Mouse (Mus musculus) brain, embryonic 14.5 days (tissue): ENCODE results near the gene Smarcd2. TPM values are rescaled to one million over a fixed set of nuclear protein-coding genes. Genes with fewer than 3 reads are reported as not detected.
A peak's percentile ranks its signal among the peaks of the same experiment; 100 is the strongest.
"Not testable (repeated sequence)": the region's sequence is repeated elsewhere in the genome, so short reads cannot be mapped to it uniquely, and the experiment has no call there.

Experiments
- DNase-seq: peaks from one replicate; pipeline ENCODE4 v3.0.0-alpha.2; 2011; ENCODE audit warnings: low read depth
- CTCF ChIP-seq: fragments of 200-500 bp; IDR thresholded peaks from 2 replicates; pipeline ENCODE4 v1.5.1; 2012; ENCODE audit warnings: inconsistent platforms, mild to moderate bottlenecking, moderate library complexity, borderline replicate concordance; ENCODE audit not compliant: insufficient read depth, insufficient read length; ENCODE audit errors: extremely low read depth
- POLR2A ChIP-seq: fragments of 200-500 bp; IDR thresholded peaks from 2 replicates; pipeline ENCODE4 v1.6.1; 2012; ENCODE audit warnings: mild to moderate bottlenecking, inconsistent platforms, borderline replicate concordance; ENCODE audit not compliant: poor library complexity, insufficient read depth, insufficient read length, severe bottlenecking; ENCODE audit errors: extremely low read depth
- polyA plus RNA-seq: library from polyadenylated mRNA; depleted of rRNA; stranded (reverse); fragments of >200 nt; gene quantifications from 2 replicates; pipeline ENCODE4 v1.2.3, GENCODE M21; 2012

The Smarcd2 gene
- polyA plus RNA-seq, 1 experiment, result 37.3 TPM

DNA sequence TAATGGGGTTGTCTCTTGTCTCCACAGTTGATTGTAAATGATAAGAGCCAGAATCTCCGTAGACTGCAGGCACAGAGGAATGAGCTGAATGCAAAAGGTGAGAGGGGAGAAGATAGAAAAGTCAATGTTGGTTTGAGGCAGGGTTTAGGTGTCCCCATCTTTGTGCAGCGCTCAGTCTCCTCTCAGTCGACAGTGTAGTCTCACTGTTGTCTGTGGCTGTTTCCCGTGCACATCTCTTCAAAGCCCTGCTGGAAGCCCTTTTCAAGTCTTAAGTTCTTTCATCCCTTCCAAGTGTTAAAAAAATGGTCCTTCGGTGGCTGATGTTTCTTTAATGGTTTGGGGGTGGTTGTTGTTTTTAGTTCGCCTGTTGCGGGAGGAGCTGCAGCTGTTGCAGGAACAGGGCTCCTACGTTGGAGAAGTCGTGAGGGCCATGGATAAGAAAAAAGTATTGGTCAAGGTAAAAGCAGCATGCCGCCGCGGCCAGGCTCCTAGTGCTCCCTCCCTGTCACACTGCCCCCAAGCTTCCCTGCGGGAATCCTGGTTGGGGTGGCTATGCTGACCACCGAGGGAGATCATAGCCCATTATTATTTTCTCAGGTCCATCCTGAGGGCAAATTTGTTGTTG, 11.8 kb downstream of the Smarcd2 start:
- no peak for DNase-seq
- TF ChIP-seq POLR2A (no peak), CTCF (no peak)

DNA sequence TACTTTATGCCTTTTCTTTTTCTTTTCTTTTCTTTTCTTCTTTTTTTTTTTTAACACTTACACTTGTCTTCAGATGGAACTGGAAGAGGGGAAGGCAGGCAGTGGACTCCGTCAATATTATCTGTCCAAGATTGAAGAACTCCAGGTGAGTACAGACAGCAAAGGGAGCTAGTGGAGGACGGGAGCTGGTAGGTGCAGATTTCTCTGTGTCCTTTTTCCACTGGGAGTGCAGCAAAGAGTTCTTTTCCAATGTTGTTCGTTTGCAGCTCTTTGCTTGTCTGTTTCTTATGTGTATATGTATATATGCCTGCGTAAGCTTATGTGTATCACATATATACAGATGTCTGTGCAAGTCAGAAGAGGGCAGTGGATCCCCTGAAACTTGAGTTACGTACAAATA, 16.0 kb downstream of the Smarcd2 start:
- TF ChIP-seq POLR2A (no peak), CTCF (no peak)
- DNase-seq, result no peak

DNA sequence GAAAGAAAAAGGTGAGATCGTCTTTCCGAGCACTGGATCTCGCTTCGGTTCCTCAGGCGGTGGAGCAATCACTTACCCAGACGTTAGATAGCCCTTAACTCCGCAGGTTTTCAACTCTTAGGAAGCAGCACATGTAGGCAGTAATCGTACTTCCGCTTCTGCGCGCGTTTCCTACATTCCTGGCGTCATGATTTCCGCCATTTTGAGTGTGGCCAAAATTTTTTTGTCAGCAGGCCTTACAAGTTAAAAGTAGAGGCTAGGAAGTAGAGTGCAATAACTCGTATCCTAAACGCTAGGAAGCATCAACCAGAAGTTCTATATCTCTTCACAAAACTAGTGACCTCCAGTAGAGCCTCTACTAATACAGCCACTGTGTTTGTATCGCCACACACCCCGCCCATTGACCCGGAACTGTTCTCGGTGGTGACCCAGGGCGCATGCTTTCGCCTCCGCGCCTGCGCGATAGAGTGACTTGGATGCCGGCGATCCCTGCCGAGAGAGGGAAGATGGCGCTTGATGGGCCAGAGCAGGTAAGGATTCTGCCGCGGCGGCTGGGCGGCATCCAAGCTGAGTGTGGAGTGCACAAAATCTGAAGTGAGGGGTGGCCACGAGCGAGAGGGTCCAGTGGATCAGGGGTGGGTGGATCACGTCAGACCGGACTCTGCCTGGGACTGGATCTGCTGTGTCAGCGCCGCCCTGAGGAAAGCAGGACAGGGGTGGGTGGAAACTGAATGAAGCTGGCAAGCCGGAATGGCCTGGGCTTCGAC, 16.9 kb downstream of the Smarcd2 start, which contains the start of the genes Ftsj3 and Psmc5:
TSS of gene Ftsj3 (minus strand) at position 395 of the 767 bp plus-strand sequence.
TSS of gene Psmc5 (plus strand) at position 470 of the 767 bp plus-strand sequence.
- TF ChIP-seq CTCF (no peak), POLR2A (peak; percentile 47; the same call in 1 of the 2 replicates)
- peak; percentile 98 for DNase-seq

DNA sequence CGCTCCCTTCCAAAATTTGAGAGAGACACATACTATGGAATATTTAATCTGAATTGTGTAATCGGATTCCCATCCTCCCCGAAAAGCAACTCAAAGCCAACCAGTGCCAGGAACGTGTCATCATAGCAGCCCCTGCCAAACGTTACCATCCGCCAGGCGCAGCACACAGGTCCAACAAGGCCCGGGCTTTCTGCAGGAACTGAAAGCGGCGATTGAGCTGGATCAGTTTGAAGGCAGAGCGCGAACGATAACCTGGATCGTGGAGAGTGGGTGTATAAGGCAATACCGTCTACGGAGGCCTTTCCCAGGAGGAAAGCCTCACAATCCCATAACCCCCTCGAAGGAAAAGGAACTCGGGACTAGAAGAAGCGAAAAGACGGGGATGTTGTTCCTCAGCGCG, 17.6 kb downstream of the Smarcd2 start:
- TF ChIP-seq POLR2A (no peak), CTCF (no peak)
- DNase-seq, result peak; percentile 11

DNA sequence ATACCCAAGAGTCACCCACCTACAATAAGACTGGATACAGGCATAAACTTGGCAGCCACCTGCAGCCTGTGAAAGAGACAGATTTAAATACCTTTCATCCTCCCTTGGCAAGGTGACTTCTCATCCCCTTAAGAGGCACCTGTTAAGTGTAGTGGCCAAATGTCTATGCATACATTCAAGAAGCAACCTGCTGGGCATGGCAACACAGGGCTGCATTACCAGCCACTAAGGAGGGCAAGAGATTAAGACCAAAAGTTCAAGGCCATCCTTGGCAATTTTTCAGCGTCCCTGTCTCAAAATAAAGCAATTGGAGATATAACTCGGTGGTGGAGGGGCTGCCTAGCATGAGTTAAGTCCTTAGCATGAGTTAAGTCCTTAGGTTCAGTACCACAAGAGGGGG, 18.0 kb downstream of the Smarcd2 start:
- no peak for DNase-seq
- TF ChIP-seq CTCF, result no peak
- TF ChIP-seq POLR2A, result no peak

DNA sequence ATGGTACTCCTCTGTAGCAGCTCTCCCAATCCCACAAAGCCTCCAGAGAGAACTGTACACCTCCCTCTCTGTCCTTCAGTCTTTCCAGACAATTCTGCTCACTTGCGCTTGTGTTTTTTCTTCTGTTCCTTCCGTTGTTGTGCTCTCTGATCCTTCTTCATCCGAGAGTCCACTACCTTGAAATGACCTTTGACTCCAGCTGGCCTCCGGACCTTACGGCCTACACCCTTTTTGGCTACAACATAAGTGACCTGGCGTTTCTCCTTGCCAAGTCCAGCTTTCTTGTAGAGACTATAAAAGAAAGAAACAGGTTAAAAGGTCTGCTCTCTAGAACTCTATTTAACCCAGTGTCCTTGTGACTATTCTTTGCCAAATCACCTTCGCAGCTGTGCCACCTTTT, 23.4 kb downstream of the Smarcd2 start:
- TF ChIP-seq POLR2A (no peak), CTCF (no peak)
- no peak for DNase-seq

DNA sequence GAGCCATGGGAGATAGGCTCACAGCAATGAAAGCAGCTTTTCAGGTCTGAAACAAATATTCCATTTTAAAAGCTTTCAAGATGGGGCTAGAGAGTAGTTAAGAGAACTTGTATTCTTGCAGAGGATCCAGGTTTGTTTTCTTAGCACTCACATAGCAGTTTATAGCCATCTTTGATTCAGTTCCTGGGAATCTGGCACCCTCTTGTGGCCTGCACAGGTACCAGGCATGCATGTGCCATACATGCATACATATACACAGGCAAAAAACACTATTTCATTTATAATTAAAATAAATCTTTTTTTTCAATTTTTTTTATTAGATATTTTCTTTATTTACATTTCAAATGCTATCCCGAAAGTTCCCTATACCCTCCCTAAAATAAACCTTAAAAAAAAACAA, 25.9 kb downstream of the Smarcd2 start:
- TF ChIP-seq CTCF (peak; percentile 40; the same call in 1 of the 2 replicates), POLR2A (no peak)
- peak; percentile 21 for DNase-seq

DNA sequence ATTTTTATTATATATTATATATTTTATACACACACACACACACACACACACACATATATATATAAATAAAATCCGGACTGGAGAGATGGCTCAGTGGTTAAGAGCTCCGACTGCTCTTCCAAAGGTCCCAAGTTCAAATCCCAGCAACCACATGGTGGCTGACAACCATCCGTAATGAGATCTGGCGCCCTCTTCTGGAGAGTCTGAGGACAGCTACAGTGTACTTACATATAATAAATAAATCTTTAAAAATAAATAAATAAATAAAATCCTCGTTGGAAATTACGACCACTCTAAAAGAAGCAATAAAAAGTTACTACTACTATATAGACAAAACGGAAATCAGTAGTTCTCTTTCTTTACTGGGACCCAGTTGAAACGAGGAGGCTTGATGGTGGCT, 38.8 kb downstream of the Smarcd2 start:
- not testable (repeated sequence) for DNase-seq

DNA sequence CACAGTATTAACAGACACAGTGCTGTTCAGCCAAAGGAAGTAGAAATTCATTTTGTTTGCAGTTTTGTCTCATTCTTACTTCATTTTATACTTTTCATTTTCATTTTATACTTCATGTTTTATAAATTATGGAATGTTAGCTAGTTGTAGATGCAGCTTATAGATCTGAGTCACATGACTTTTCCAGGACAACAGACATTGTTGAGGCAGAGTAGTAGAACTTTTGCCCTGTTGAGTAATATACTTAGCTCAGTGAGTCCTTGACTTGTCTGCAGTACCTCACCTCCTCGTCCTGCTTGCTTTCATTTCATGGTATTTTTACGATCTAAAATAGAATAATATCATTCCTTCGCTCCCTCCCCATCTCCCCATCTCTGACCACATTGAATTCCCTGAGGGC, 52.2 kb downstream of the Smarcd2 start:
- no peak for DNase-seq
- TF ChIP-seq POLR2A (no peak), CTCF (no peak)

DNA sequence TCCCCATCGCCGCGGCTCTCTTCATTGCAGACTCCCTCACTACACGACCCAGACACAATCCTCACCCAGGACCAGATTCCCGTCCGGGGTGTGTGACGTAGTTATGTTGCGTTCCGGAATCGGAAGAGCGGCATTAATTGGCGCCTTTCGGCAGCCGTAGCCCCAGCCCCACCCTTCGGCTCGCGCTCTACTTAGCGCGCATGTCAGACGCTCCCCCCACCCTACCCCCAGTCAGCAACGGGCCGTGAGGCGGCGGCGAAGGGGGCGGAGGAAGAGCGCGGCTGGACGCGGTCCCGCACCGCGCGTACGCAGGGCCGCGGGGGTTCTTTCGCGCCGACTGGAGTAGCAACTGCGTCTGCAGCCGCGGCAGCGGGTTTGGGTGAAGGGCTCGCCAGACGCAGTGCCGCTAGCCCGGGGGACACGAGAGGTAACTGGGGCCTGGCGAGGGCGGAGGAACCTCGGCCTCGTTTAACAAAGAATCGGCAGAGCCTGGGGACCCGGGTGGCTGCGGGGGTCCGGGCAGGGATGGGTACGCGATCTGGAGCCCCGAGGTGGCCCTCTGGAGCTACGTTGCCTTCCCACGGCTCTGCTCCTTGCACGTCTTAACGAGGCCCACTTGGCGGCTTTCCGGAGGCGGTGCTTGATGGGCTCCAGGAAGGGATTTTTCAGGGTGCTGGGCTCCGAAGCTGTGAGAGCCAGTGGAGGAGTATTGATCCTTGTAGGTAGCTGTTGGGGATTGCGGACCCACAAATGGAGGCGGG, 55.9 kb downstream of the Smarcd2 start, which contains the start of gene Ddx42:
TSS of gene Ddx42 (plus strand) at position 197 of the 761 bp plus-strand sequence.
- peak; percentile 99 for DNase-seq
- TF ChIP-seq POLR2A (peak; percentile 86), CTCF (no peak)
